Mouse (Mus musculus) neural tube, embryonic 14.5 days (tissue): ENCODE data around the gene Rps6kb1. TPM values are rescaled to one million over a fixed set of nuclear protein-coding genes. Genes with fewer than 3 reads are reported as not detected.

Experiments
- ATAC-seq: fragments of 200-750 bp; cut with Nextera tagmentation; 2 replicates; pipeline ENCODE4 v1.8.0; 2017; ENCODE audit warnings: low read depth, mild to moderate bottlenecking, moderate TSS enrichment, moderate library complexity
- H3K27ac ChIP-seq: fragments of 300-500 bp; sonication (generic); 2 replicates; pipeline ENCODE4 v1.5.1; 2014; ENCODE audit warnings: low read depth, mild to moderate bottlenecking, control low read depth, low read length, moderate library complexity, mixed read lengths
- H3K27me3 ChIP-seq: fragments of 300-500 bp; sonication (generic); 2 replicates; pipeline ENCODE4 v1.6.1; 2014; ENCODE audit warnings: low read length; ENCODE audit not compliant: control insufficient read depth, insufficient read depth
- H3K36me3 ChIP-seq: fragments of 300-500 bp; sonication (generic); 2 replicates; pipeline ENCODE4 v1.6.1; 2014; ENCODE audit warnings: low read length, mixed read lengths; ENCODE audit not compliant: control insufficient read depth, insufficient read depth
- H3K4me1 ChIP-seq: fragments of 300-500 bp; sonication (generic); 2 replicates; pipeline ENCODE4 v1.6.1; 2014; ENCODE audit warnings: low read length; ENCODE audit not compliant: control insufficient read depth, insufficient read depth
- H3K4me2 ChIP-seq: fragments of 300-500 bp; sonication (generic); 2 replicates; pipeline ENCODE4 v1.6.1; 2014; ENCODE audit warnings: mild to moderate bottlenecking, low read depth, low read length, control low read depth
- H3K4me3 ChIP-seq: fragments of 300-500 bp; sonication (generic); 2 replicates; pipeline ENCODE4 v1.5.1; 2014; ENCODE audit warnings: low read depth, low read length, control low read depth, mixed read lengths
- H3K9ac ChIP-seq: fragments of 300-500 bp; sonication (generic); replicated peaks from 2 replicates; pipeline ENCODE4 v1.6.1; 2014; ENCODE audit warnings: low read depth, mild to moderate bottlenecking, control low read depth, low read length, mixed read lengths
- H3K9me3 ChIP-seq: fragments of 300-500 bp; sonication (generic); 2 replicates; pipeline ENCODE4 v1.6.1; 2016; ENCODE audit warnings: low read length; ENCODE audit not compliant: control insufficient read depth
- WGBS: fragments of 180-500 bp; shearing (Covaris S2); extraction: QIAGEN DNeasy Blood & Tissue Kit; methylation state at CpG from one replicate; pipeline ENCODE4 v1.1.7; 2014; 5-methylcytosine and 5-hydroxymethylcytosine counted together
- polyA plus RNA-seq: library from polyadenylated mRNA; unstranded; fragments of >200 nt; fragmentation: Nextera tagmentation; extraction: Ambion mirVana; gene quantifications from 2 replicates; pipeline ENCODE4 v1.2.1, GENCODE M21; 2014

The Rps6kb1 gene
- polyA plus RNA-seq, 1 experiment from 2014 or later = 47.2 TPM

GRCm38 (mm10) chr11:86497908-86498307 lies 46.7 kb downstream of the Rps6kb1 start:
- Histone ChIP-seq H3K27ac (no peak overlapping the region), H3K4me3 (no peak overlapping the region), H3K27me3 (no peaks in the 10 kb centered on the region), H3K4me1 (no peaks in the 10 kb centered on the region), H3K9me3 (no peaks in the 10 kb centered on the region), H3K36me3 (peaks cover 14% of the 10 kb centered on the region), H3K9ac (no peak overlapping the region), H3K4me2 (no peak overlapping the region)
- ATAC-seq = no peak
- 77% methylated on average over 3 of the region's 3 CpGs for WGBS

GRCm38 (mm10) chr11:86497356-86497755 lies 47.2 kb downstream of the Rps6kb1 start:
- Histone ChIP-seq H3K4me3 (no peak overlapping the region), H3K36me3 (peaks cover 9% of the 10 kb centered on the region), H3K4me1 (no peaks in the 10 kb centered on the region), H3K27me3 (no peaks in the 10 kb centered on the region), H3K9me3 (no peaks in the 10 kb centered on the region), H3K27ac (no peak overlapping the region), H3K9ac (no peak overlapping the region), H3K4me2 (no peak overlapping the region)
- 95% methylated on average over 1 of the region's 1 CpGs for WGBS
- ATAC-seq = no peak

- H3K4me3 ChIP-seq = no peak overlapping the region
- WGBS = 94% methylated on average over 1 of the region's 1 CpGs
- no peaks in the 10 kb centered on the region for H3K27me3 ChIP-seq
- H3K4me1 ChIP-seq = peaks cover 5% of the 10 kb centered on the region
- H3K9me3 ChIP-seq = no peaks in the 10 kb centered on the region
- peaks cover 9% of the 10 kb centered on the region; the same call in 1 of the 2 replicates for H3K36me3 ChIP-seq
- no peak overlapping the region for H3K4me2 ChIP-seq
- ATAC-seq = no peak
- H3K27ac ChIP-seq = no peak overlapping the region
- no peak overlapping the region for H3K9ac ChIP-seq
These were observed 53.8 kb downstream of the Rps6kb1 start for GRCm38 (mm10) chr11:86490782-86491181.

GRCm38 (mm10) chr11:86484910-86485510 lies 59.6 kb downstream of the Rps6kb1 start:
- Histone ChIP-seq H3K9ac (peak overlapping the region; percentile 59), H3K4me3 (peak overlapping the region; percentile 59), H3K27me3 (no peaks in the 10 kb centered on the region; the same call in 1 of the 2 replicates), H3K9me3 (no peaks in the 10 kb centered on the region), H3K36me3 (0 out of 2 replicates have a peak, but pooled peaks cover 6% of the 10 kb centered on the region), H3K4me2 (peak overlapping the region; percentile 68), H3K27ac (peak overlapping the region; percentile 71), H3K4me1 (peaks cover 9% of the 10 kb centered on the region)
- WGBS = 0% methylated on average over 25 of the region's 25 CpGs
- ATAC-seq = peak; percentile 68

- H3K4me3 ChIP-seq = peak within 1 kb of the TSS; percentile 59
- H3K27me3 ChIP-seq = no peaks in the 10 kb centered on the region; the same call in 1 of the 2 replicates
- H3K4me1 ChIP-seq = peaks cover 9% of the 10 kb centered on the region
- no peaks in the 10 kb centered on the region for H3K9me3 ChIP-seq
- peak within 1 kb of the TSS; percentile 68 for H3K4me2 ChIP-seq
- H3K9ac ChIP-seq = peak within 1 kb of the TSS; percentile 59
- ATAC-seq = peak; percentile 96
- H3K27ac ChIP-seq = peak within 1 kb of the TSS; percentile 71
- H3K36me3 ChIP-seq = 0 out of 2 replicates have a peak, but pooled peaks cover under 1% of the 10 kb centered on the region
- WGBS = under 1% methylated on average over 66 of the region's 68 CpGs
These were observed 60.3 kb downstream of the Rps6kb1 start, which contains the start of gene Rnft1 for GRCm38 (mm10) chr11:86484101-86484868. Gene Rnft1 (plus strand): TSS chr11:86484657.

- no peak overlapping the region for H3K9ac ChIP-seq
- no peaks in the 10 kb centered on the region for H3K9me3 ChIP-seq
- H3K4me1 ChIP-seq = no peaks in the 10 kb centered on the region
- H3K4me3 ChIP-seq = no peak overlapping the region
- no peaks in the 10 kb centered on the region for H3K27me3 ChIP-seq
- no peak overlapping the region for H3K4me2 ChIP-seq
- H3K36me3 ChIP-seq = no peaks in the 10 kb centered on the region
- ATAC-seq = no peak
- no peak overlapping the region for H3K27ac ChIP-seq
- WGBS = 57% methylated on average over 3 of the region's 3 CpGs
These were observed 71.0 kb downstream of the Rps6kb1 start for GRCm38 (mm10) chr11:86473576-86473975.

- Histone ChIP-seq H3K9me3 (no peaks in the 10 kb centered on the region), H3K4me3 (no peak overlapping the region), H3K4me1 (no peaks in the 10 kb centered on the region), H3K4me2 (peak overlapping the region; percentile 17; the same call in 1 of the 2 replicates), H3K27me3 (no peaks in the 10 kb centered on the region), H3K36me3 (no peaks in the 10 kb centered on the region), H3K9ac (no peak overlapping the region), H3K27ac (no peak overlapping the region; the same call in 1 of the 2 replicates)
- 34% methylated on average over 7 of the region's 7 CpGs for WGBS
- ATAC-seq = no peak
These were observed 71.8 kb downstream of the Rps6kb1 start for GRCm38 (mm10) chr11:86472771-86473171.

- Histone ChIP-seq H3K36me3 (no peaks in the 10 kb centered on the region), H3K9me3 (no peaks in the 10 kb centered on the region), H3K4me1 (no peaks in the 10 kb centered on the region), H3K4me3 (no peak overlapping the region), H3K9ac (no peak overlapping the region), H3K27ac (no peak overlapping the region), H3K27me3 (no peaks in the 10 kb centered on the region), H3K4me2 (no peak overlapping the region)
- 70% methylated on average over 6 of the region's 6 CpGs for WGBS
- ATAC-seq = no peak
These were observed 72.8 kb downstream of the Rps6kb1 start for GRCm38 (mm10) chr11:86471785-86472184.

GRCm38 (mm10) chr11:86468971-86469370 lies 75.6 kb downstream of the Rps6kb1 start:
- Histone ChIP-seq H3K27ac (no peak overlapping the region), H3K9ac (no peak overlapping the region), H3K4me2 (no peak overlapping the region), H3K36me3 (no peaks in the 10 kb centered on the region), H3K9me3 (no peaks in the 10 kb centered on the region), H3K27me3 (no peaks in the 10 kb centered on the region), H3K4me3 (no peak overlapping the region), H3K4me1 (no peaks in the 10 kb centered on the region)
- WGBS = 64% methylated on average over 4 of the region's 4 CpGs
- no peak for ATAC-seq
